Mouse (Mus musculus) megakaryocyte, adult 5-6 weeks (primary cell): Measurements from ENCODE around the gene Fam76b. TPM values are rescaled to one million over a fixed set of nuclear protein-coding genes. Genes with fewer than 3 reads are reported as not detected.

Experiments
- ATAC-seq: 2 replicates; pipeline ENCODE4 v1.8.0; 2016; ENCODE audit warnings: mild to moderate bottlenecking, inconsistent platforms; ENCODE audit not compliant: poor library complexity, severe bottlenecking
- total RNA-seq, 2 experiments: library from RNA; stranded (forward) in 1 of 2; stranded (reverse) in 1 of 2; fragments of 153-499, 151-499 nt in 1 of 2; fragments of 221-1000, 200-1000 nt in 1 of 2; gene quantifications; 2 replicates each; pipeline versions ENCODE4 v1.2.3 to v1.2.4; 2015 to 2017

The Fam76b gene
- total RNA-seq, 2 experiments from 2014 or later: 65.9 to 89.9 TPM

DNA sequence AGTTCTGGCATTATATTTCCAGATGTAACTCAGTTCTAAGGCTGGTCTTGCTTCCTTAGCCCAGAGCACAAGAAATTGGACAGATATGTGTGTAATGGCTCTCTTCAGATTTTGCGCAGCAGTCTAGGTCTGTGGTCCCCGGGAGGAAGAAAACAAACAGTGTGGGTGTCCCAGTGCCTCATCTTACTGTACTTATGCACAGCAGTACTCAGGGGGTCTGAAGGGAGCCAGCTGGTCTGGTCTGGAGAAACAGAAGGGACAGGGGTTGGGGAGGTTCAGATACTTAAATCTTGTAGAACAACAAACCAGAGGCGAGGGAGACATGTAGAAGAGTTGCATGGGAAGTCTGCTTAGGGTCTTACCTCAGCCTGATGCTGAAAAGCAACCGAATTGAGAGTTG, 29.3 kb downstream of the Fam76b start:
- no peak for ATAC-seq

- ATAC-seq: no peak
Observed at GRCm38 (mm10) chr9:13867646-13868045, 40.1 kb downstream of the Fam76b start.

DNA sequence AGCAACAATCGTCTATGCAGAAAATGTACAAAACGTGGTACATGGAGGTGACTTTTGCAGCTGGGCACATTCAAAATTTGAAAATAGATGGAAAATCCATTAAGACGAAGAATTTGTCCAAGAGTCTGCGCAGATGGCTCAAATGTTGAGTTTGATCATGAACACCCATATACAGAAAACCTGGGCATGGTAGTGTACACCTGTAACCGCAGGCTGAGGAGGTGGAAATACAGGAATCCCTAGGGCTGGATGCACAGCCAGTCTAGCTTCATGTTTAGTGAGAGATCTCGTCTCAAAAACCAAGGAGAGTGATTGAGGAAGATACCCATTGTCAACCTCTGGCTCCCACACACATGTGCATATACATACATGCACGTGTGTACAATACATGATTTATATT, 44.1 kb downstream of the Fam76b start:
- ATAC-seq: no peak

DNA sequence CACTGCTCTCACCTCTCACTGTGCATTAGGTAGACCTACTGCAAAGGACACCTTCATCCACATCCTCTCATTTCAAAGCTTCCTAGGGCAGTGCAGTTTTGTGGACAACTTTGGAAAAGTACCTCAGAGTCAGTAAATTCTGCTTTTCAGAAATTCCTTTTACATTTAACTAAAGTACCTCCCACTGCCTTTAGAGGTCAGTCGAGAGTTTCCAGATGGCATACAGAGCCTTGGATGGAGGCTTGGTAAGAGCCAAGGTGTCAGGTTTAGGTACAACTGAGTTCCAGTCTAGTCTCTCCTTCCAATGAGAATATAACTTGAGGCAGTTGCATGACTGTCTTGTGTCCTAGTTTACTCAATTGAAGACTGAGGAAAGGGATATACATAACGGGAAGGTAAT, 46.8 kb downstream of the Fam76b start:
- 0 out of 2 replicates have a peak, but pooled peaks have one; percentile 35 for ATAC-seq

DNA sequence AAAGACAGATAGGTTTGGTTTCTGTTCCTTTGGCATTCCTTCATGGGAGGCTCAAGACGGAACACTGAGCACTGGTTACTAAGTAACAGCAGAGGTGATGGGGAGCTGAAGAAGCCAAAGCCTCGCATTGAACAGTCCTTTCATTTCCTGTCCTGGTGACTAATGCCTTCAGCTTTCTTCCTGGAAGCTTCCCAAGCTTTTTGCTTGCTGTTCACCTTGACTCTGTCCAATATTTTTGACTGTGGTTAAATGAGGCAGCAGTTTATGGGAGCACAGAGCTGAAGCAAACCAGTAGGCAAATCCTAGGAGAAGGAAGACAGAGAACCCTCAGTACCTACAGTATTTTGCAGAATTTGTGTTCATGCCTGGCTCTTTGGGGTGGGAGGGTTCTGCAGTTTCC, 47.8 kb downstream of the Fam76b start:
- no peak for ATAC-seq

GRCm38 (mm10) chr9:13880761-13881160, 53.2 kb downstream of the Fam76b start:
- no peak for ATAC-seq

- ATAC-seq: no peak
Observed at GRCm38 (mm10) chr9:13882478-13882877, 55.0 kb downstream of the Fam76b start.

- no peak for ATAC-seq
Observed at GRCm38 (mm10) chr9:13888981-13889380, 61.5 kb downstream of the Fam76b start.

DNA sequence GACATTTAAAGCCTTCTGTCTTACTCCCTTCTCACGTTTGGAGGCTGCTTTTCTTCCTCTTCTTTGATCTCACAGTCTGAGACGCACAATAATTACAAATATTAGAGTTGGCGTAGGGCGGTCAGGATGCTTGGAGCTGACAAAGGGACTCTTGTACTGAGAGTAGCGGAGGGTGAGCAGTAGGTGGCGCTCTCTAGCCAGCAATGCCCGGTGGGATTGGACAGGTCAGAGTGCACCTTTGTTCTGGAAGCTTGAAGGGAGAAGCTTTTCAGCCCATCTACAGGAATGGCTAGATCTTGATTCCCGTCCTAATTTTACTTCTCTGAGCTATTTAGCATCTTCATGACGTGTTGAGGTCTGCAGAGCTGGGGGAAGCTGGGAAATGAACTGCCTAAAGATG, 62.1 kb downstream of the Fam76b start:
- ATAC-seq: 0 out of 2 replicates have a peak, but pooled peaks have one; percentile 52

DNA sequence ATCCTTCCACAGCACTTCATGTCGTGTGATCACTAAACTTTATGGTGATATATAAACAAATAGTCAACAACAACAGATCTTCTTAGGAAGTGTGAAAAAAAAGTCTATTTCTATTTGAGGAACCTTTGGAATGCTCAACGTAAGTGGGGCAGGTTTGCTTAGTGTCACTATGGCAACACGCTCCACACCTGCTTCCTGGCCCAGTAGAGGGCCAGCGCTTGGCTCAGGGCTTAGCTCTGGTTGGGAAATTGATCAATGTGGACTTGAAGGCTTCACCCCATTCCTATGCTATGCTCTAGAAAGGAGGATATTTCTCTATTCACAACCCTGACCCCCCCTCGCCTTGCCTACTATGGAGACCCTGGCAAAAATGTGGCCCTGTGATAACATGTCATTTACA, 62.7 kb downstream of the Fam76b start:
- no peak for ATAC-seq

- no peak for ATAC-seq
Observed at GRCm38 (mm10) chr9:13891888-13892287, 64.4 kb downstream of the Fam76b start.

GRCm38 (mm10) chr9:13893044-13893443, 65.5 kb downstream of the Fam76b start:
- no peak for ATAC-seq

GRCm38 (mm10) chr9:13894491-13894890, 67.0 kb downstream of the Fam76b start:
- peak; percentile 56; the same call in 1 of the 2 replicates for ATAC-seq

DNA sequence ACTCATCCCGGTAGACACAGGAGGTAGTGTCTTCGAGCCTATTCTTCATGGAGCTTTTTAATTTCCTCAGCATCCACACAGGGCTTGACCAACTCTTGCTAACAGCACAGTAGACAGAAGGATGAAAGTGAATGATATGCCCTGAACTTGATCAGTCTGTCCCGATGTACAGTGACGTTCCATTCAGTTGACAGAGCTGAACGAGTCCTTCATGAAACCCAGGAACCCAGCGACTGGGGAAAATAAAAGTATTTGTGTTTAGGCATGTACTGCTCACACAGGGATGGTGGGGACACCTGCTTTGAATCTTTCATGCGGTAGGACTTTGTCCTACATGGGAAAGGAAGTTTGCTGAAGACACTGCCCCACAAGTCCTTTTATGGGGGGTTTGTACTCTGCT, 67.4 kb downstream of the Fam76b start:
- ATAC-seq: no peak

- ATAC-seq: no peak
Observed at GRCm38 (mm10) chr9:13896055-13896454, 68.5 kb downstream of the Fam76b start.

DNA sequence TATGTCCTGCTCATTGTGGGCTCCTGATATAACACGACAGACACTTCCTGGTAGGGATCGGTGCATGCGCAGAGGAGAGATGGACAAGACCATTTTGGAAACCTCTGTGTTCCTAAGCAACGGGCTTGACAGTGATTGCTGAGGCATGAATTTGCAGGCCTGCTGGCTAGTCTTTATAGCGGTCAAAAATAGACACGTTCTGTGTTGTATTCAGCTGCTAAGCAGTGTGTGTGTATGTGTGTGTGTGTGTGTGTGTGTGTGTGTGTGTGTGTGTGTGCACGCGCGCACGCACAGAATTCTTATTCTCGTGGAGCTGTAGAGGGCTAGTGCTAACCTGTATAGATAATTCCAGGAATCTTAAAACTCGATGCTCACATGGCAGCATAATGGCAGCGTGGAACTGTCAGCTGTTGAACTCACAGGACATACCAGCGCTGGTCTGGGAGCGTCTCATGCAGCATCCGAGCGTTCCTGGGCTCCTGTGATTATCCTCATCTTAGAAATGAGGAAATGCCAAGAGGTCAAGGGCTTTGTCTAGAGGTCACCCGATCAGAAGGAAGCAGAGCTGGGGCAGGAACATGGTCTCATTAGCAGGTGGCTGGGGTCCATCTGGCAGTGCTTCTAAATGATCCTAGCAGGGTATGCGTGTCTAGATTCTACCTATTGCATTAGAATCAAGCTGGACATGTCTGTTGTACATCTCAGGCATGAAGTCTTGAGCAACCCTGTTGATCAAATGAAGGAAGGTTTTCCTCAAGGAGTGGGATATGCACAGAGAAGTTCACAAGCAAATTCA, 71.2 kb downstream of the Fam76b start:
- ATAC-seq: no peak

GRCm38 (mm10) chr9:13902030-13902429, 74.5 kb downstream of the Fam76b start:
- peak; percentile 47; the same call in 1 of the 2 replicates for ATAC-seq

DNA sequence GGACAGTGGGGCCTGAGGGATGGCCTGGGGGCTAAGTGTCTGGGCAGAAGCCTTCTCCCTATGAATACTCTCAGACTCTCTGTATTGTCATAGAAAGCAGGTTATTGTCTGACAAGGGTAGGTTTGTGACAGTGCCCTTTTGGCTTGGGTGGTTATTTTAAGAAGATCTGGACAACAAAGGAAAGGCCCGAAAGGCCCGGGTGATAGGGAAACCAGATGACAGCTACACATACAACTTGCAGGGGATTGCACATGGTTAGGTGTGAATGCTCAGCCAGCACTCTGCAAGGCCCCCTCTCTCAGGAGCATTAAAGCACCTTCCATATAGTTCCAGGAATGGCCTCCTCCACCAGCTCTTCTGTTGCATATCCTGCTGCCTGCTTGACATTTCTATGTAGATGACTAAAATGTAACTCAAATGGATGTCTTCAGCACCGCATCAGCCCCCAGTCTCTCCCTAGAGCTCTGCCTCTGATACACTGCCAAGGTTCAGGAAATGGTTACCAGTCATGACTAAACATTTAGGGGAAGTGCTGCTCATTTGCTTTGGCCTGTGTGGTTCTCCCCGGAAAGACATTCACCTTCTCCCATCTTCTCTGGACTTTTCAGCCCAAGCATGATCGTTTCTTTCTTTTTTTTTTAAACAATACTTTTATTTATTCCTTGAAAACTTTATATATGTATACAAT, 76.7 kb downstream of the Fam76b start:
- ATAC-seq: no peak
